In the genomic region with DNA sequence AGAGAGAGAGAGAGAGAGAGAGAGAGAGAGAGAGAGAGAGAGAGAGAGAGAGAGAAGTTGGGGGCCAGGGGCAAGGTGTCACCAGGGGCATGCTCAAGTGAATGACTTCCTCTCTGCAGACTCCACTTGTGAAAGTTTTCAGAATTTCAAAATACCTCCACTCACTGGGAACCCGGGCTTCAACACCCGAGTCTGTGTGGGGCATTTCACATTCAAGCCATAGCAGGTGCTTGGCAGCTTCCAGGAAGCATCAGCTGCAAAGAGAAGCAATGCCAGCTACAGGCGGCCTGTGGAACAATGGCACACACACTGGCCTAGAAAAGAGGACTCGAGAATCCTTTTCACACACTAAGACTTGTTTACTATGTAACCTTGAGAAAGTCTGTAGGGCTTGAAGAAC, we compare ENCODE assay signal across 19 mouse cellular contexts. TPM values are rescaled to one million over a fixed set of nuclear protein-coding genes. Genes with fewer than 3 reads are reported as not detected.
A peak's percentile ranks its signal among the peaks of the same experiment; 100 is the strongest.
DNase-seq lines count a peak whose midpoint lies in the region; ATAC-seq lines count a peak whose summit lies in the region.
"Had no signal": no experiment of that assay in that cellular context is flagged by ENCODE, and none has a peak within 500 bp of the region (broad histone marks: within the 10 kb centered on the region; RNA-seq: fewer than 3 reads in every experiment).

No protein-coding gene starts in this region.

- H3K9me3 ChIP-seq in forebrain, embryonic 14.5 days (replicated peaks; ENCODE audit: control insufficient read depth, low read length), result no peaks in the 10 kb centered on the region
- no peaks in the 10 kb centered on the region for H3K9me3 ChIP-seq in forebrain, embryonic 15.5 days
- H3K9me3 ChIP-seq: limb, embryonic 12.5 days; liver, embryonic 13.5 days; neural tube, embryonic 13.5 days had no signal

- no peaks in the 10 kb centered on the region for H3K36me3 ChIP-seq in forebrain, embryonic 14.5 days (ENCODE audit: control insufficient read depth, insufficient read depth, low read length)
- H3K36me3 ChIP-seq in forebrain, embryonic 15.5 days, result no peaks in the 10 kb centered on the region
- H3K36me3 ChIP-seq: limb, embryonic 12.5 days; liver, embryonic 13.5 days; neural tube, embryonic 13.5 days had no signal

- H3K4me1 ChIP-seq in forebrain, embryonic 14.5 days (ENCODE audit: control insufficient read depth, insufficient read depth, low read length), result no peaks in the 10 kb centered on the region
- H3K4me1 ChIP-seq in forebrain, embryonic 15.5 days, result peaks cover 6% of the 10 kb centered on the region; the same call in 1 of the 2 replicates

- DNase-seq in forebrain, embryonic 14.5 days (ENCODE audit: low spot score), result peak; percentile 56
- DNase-seq in layer of hippocampus, adult 8-10 months (ENCODE audit: low spot score in 2 of 2), result peak; percentile 14 to 18
- no peak for DNase-seq in layer of hippocampus, postnatal 25 days (ENCODE audit: extremely low spot score in 1 of 2, low spot score in 1 of 2)
- peak; percentile 55 to 61 for DNase-seq in right cerebral cortex, postnatal 10 days (ENCODE audit: low spot score in 2 of 2)
- DNase-seq in right cerebral cortex, postnatal 14 days, result no peak
- peak; percentile 54 for DNase-seq in thymus, postnatal 4 days
- no peak for DNase-seq in adrenal gland, adult 18-20 months (ENCODE audit: low spot score in 2 of 2)
- DNase-seq: adrenal gland, postnatal 25 days; cerebellum, adult 9-10 months; embryo, embryonic 11 days; gastrocnemius, postnatal 14 days; kidney, adult 8-10 months; kidney, postnatal 25 days; liver, embryonic 13.5 days; right cerebral cortex, postnatal 4 days had no signal

- WGBS in forebrain, embryonic 14.5 days, result 25% methylated on average over 4 of the region's 4 CpGs
- 25% methylated on average over 4 of the region's 4 CpGs for WGBS in forebrain, embryonic 15.5 days

- ATAC-seq in forebrain, embryonic 14.5 days, result no peak
- ATAC-seq in forebrain, embryonic 15.5 days (replicated peaks), result no peak

- no peak overlapping the region for H3K27ac ChIP-seq in forebrain, embryonic 14.5 days (ENCODE audit: low read depth, low read length)
- H3K27ac ChIP-seq in forebrain, embryonic 15.5 days (replicated peaks), result no peak overlapping the region
- H3K27ac ChIP-seq: left cerebral cortex, adult 2 months; limb, embryonic 12.5 days; liver, embryonic 13.5 days; neural tube, embryonic 13.5 days had no signal

- no peak overlapping the region for H3K9ac ChIP-seq in forebrain, embryonic 14.5 days (ENCODE audit: low read length)
- H3K9ac ChIP-seq in forebrain, embryonic 15.5 days (replicated peaks), result no peak overlapping the region
- H3K9ac ChIP-seq: limb, embryonic 12.5 days; liver, embryonic 13.5 days; neural tube, embryonic 13.5 days had no signal

- H3K4me2 ChIP-seq in forebrain, embryonic 14.5 days (ENCODE audit: low read length), result no peak overlapping the region
- H3K4me2 ChIP-seq in forebrain, embryonic 15.5 days (replicated peaks), result no peak overlapping the region
- H3K4me2 ChIP-seq: limb, embryonic 12.5 days; liver, embryonic 13.5 days; neural tube, embryonic 13.5 days had no signal

- H3K27me3 ChIP-seq in forebrain, embryonic 14.5 days (replicated peaks; ENCODE audit: control insufficient read depth, insufficient read depth, low read length), result no peaks in the 10 kb centered on the region
- H3K27me3 ChIP-seq in forebrain, embryonic 15.5 days, result no peaks in the 10 kb centered on the region
- H3K27me3 ChIP-seq: liver, embryonic 13.5 days; neural tube, embryonic 13.5 days had no signal

- no peak overlapping the region for H3K4me3 ChIP-seq in forebrain, embryonic 14.5 days (ENCODE audit: low read depth, low read length)
- H3K4me3 ChIP-seq in forebrain, embryonic 15.5 days, result no peak overlapping the region
- H3K4me3 ChIP-seq: left cerebral cortex, adult 2 months; limb, embryonic 12.5 days; liver, embryonic 13.5 days; neural tube, embryonic 13.5 days had no signal

RNA-seq across cellular contexts. Expression of a gene that starts 32.3 kb away (rescaled TPM):
- 0.06 and 0.27 TPM in 2 replicates for polyA plus RNA-seq in forebrain, embryonic 14.5 days (2014; fragmentation: Nextera tagmentation; extraction: Ambion mirVana)
- 0.13 and 0.31 TPM in 2 replicates for polyA plus RNA-seq in forebrain, embryonic 15.5 days (2015; fragmentation: Nextera tagmentation; extraction: Ambion mirVana)
- total RNA-seq in layer of hippocampus, adult 8-10 months (2022), result 1 to 10 TPM; 2.8 to 3.6 (median 3.4) TPM
- total RNA-seq in layer of hippocampus, postnatal 25 days (2021), result 1 to 10 TPM; 1.9 to 2.5 TPM
- 1 to 10 TPM; 1.3 to 3.4 TPM for total RNA-seq in adrenal gland, adult 18-20 months (2021)

Comparison
In these comparisons a context has a peak if more than half of its experiments do, and no peak if none do; other contexts are left out.
1. DNase-seq: peak in forebrain, embryonic 14.5 days (single experiment), layer of hippocampus, adult 8-10 months (2 of 2), right cerebral cortex, postnatal 10 days (2 of 2) and thymus, postnatal 4 days (single experiment); none in layer of hippocampus, postnatal 25 days (0 of 2), right cerebral cortex, postnatal 14 days (single experiment) and adrenal gland, adult 18-20 months (0 of 2).